Mouse (Mus musculus): ENCODE data around the gene Ubap2. TPM values are rescaled to one million over a fixed set of nuclear protein-coding genes. Genes with fewer than 3 reads are reported as not detected.

Gene Ubap2
- total RNA-seq, 2 experiments from 2014 or later: 127 to 136 TPM

DNA sequence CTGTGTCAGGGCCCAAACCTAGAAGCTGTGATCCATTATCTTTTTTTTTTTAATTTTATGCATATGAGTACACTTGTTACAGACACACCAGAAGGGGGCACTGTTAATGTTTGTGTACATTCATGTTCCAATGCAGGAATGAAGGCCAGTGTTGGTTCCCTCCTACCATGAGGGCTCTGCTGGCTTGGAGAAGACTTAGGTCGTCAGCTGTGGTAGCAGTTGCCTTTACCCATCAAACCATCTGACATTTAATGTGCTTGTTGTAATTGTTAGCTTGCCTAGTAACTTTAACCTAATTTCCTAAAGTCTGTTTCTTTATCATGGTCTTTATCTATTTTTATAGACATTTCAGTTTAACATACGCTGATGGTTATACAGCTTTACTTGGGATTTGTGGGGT lies 104.0 kb downstream of the Ubap2 start:
- DNase-seq (ENCODE audit: low spot score in 2 of 2): no peak

DNA sequence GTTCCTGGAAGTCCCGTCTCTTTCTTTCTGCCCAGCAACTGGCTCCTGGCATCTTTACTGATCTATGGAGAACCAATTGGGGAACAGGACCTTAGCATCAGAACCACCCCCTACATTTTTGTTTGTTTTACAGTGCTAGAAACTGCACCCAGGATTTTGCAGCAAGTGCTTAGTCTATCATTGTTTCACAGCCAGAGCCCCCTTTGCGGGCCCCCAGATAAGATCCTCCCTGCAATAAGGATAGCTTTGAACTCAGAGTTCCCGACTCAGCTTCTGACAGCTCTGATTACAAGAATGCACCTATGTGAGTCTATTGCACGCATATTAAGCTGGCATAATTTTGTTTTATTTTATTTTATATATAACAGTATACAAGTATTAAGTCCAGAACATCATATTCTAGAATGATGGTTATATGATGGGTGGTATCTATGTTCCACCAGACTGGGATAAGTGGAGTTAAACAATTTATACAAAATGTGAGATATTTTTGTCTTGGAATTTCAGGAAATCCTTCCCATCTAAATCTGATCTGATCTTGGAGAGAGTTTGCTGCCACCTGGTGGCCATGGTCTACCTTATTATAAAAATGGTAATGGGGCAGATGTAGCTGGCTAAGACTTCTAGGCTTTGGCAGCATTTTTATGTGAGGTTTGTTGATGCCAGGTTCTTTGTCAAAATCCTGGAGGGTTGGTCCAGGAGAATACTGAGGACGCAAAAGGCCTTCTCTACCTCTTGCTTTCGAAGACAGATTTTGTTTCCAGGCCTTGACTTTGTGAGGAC lies 109.1 kb downstream of the Ubap2 start:
- DNase-seq (ENCODE audit: low spot score in 2 of 2): peak; percentile 36 to 80

- DNase-seq (ENCODE audit: low spot score in 2 of 2): no peak
Observed at GRCm38 (mm10) chr4:41164974-41165373, 110.0 kb downstream of the Ubap2 start.

DNA sequence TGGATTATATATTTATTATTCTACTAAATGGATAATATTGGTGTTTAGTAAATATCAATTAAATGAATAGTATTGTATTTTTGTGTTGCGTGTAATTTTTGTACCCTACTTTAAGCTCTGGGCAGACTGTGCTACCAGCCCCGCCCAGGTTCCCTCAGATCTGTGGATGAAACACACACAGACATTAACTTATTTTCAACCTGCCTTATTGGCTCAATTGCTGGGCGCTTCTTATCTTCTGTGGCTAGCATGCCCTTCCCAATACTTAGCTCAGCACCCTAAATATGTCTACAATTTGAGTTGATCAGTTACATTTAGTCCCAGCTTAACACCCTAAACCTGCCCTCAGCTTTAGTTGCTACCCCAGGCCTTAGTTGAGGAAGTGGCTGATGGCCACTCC lies 113.7 kb downstream of the Ubap2 start:
- no peak for DNase-seq (ENCODE audit: low spot score in 2 of 2)

DNA sequence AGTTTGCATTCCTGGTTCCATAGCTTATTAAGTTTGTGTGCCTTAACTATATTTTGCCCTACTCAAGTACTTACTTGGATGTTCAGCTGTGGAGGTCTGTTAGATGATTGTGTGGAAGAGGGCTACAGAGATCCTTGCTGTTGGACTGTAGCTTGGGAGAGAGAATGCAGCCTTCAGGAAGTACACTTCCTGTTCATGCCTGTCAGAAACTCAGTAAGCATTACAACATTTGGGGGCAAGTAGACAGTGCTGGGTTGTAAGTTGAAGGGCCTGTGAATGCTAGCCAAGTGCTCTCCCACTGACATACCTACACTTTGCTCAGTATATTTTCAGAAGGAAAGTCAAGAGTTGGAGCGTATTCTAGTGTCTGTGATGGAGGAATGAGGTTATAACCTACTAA lies 116.7 kb downstream of the Ubap2 start:
- no peak for DNase-seq (ENCODE audit: low spot score in 2 of 2)

DNA sequence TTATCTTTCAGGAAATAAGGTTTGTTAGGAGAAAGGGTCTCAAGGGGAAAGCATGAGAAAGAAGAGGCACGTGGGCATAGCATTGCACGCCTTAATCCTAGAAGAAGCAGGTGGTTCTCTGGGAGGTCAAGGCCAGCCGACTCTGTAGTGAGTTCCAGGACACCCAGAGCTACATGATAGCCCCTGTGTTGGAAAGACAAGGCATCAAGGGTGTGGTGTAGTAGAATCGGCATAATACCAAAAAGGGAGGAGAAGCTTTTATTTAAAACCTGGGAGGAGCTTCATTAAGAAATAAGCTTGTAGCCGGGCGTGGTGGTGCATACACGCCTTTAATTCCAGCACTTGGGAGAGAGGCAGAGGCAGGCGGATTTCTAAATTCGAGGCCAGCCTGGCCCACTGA lies 118.0 kb downstream of the Ubap2 start:
- no peak for DNase-seq (ENCODE audit: low spot score in 2 of 2)

- no peak for DNase-seq (ENCODE audit: low spot score in 2 of 2)
Observed at GRCm38 (mm10) chr4:41153146-41153545, 121.8 kb downstream of the Ubap2 start.

DNA sequence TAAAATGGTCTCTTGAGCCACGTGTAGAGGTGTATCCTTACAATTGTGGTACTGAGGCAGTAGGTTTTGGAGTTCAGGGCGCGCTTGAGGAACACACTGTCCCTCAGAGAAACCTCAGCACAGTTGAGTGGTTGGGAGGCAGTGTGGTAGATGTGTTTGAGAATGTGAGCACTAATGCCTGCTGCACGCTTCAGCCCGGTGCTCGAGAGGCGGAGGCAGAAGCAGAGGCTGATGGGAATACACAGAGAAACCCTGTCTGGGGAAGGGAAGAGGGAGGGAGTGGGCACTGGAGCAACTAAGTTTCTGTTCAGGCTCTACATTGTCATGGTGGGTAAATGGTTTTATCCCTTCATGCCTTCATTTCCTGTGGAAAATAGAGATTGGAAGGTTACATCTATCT lies 123.8 kb downstream of the Ubap2 start:
- DNase-seq (ENCODE audit: low spot score in 2 of 2): no peak

DNA sequence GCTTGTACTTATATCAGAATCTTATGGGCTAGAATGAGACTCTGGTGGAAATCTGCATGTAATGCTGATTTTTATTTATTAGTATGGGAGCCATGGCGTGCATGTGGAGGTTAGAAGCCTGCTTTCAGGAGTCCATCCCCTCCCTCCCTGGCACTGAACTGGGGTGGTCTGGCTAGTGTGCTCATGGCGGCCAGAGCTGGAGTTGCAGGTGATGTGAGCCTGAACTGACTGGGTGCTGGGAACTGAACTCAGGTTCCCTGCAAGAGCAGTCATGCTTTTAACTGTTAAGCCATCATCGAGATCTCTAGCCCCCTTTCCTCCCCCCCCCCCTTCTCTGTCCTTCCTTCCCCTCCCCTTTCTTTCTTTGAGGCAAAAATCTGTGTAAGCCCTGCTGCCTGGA lies 125.1 kb downstream of the Ubap2 start:
- DNase-seq (ENCODE audit: low spot score in 2 of 2): no peak

Other genes with a start within 250 kb of the Ubap2 start
- gene Aqp7, start 227.0 kb downstream of the Ubap2 start, total RNA-seq (2021): 10 to 100 TPM in 1 of 2 experiments, 1 to 10 TPM in 1; 8.2 to 10.5 TPM
- under 1 TPM in 1 of 2 experiments, not detected in 1; 0.49 TPM for gene Aqp3, start 177.0 kb downstream of the Ubap2 start, total RNA-seq (2021)
- gene Nol6, start 150.7 kb downstream of the Ubap2 start, total RNA-seq (2021): 10 to 100 TPM; 23.4 to 26.8 TPM
- gene Ube2r2, start 139.4 kb downstream of the Ubap2 start, total RNA-seq (2021): 10 to 100 TPM; 97.5 to 98.5 TPM
- 10 to 100 TPM; 36.1 to 38.0 TPM for gene Dcaf12, start 39.7 kb upstream of the Ubap2 start, total RNA-seq (2021)
- gene Ubap1, start 73.9 kb upstream of the Ubap2 start, total RNA-seq (2021): 10 to 100 TPM; 41.2 to 46.0 TPM
- gene Kif24, start 189.7 kb upstream of the Ubap2 start, total RNA-seq (2021): 1 to 10 TPM; 5.3 to 5.4 TPM
- 10 to 100 TPM; 29.3 to 30.2 TPM for gene Nudt2, start 190.0 kb upstream of the Ubap2 start, total RNA-seq (2021)
- gene AI464131, start 227.9 kb upstream of the Ubap2 start, total RNA-seq (2021): 10 to 100 TPM; 78.4 to 90.4 TPM
- under 1 TPM; 0.42 to 0.54 TPM for gene 1110017D15Rik, start 242.2 kb upstream of the Ubap2 start, total RNA-seq (2021)